Mouse (Mus musculus) limb, embryonic 15.5 days (tissue): ENCODE results near the gene Gm10663. TPM values are rescaled to one million over a fixed set of nuclear protein-coding genes. Genes with fewer than 3 reads are reported as not detected.

ENCODE experiments used
- ATAC-seq: fragments of 200-750 bp; cut with Nextera tagmentation; 2 replicates; pipeline ENCODE4 v1.8.0; 2017; ENCODE audit warnings: low read depth, moderate TSS enrichment; ENCODE audit not compliant: insufficient number of reproducible peaks, low FRiP score, low TSS enrichment
- H3K27ac ChIP-seq: fragments of 300-500 bp; sonication (generic); 2 replicates; pipeline ENCODE4 v1.5.1; 2015; ENCODE audit warnings: moderate library complexity, mild to moderate bottlenecking, inconsistent platforms
- H3K27me3 ChIP-seq: fragments of 300-500 bp; sonication (generic); 2 replicates; pipeline ENCODE4 v1.6.1; 2015; ENCODE audit warnings: inconsistent platforms
- H3K36me3 ChIP-seq: fragments of 300-500 bp; sonication (generic); 2 replicates; pipeline ENCODE4 v1.6.1; 2015; ENCODE audit warnings: inconsistent platforms
- H3K4me1 ChIP-seq: fragments of 300-500 bp; sonication (generic); 2 replicates; pipeline ENCODE4 v1.6.1; 2015; ENCODE audit warnings: inconsistent platforms
- H3K4me2 ChIP-seq: fragments of 300-500 bp; sonication (generic); 2 replicates; pipeline ENCODE4 v1.6.1; 2015; ENCODE audit warnings: mild to moderate bottlenecking, inconsistent platforms
- H3K4me3 ChIP-seq: fragments of 300-500 bp; sonication (generic); 2 replicates; pipeline ENCODE4 v1.5.1; 2015; ENCODE audit warnings: mild to moderate bottlenecking, inconsistent platforms
- H3K9ac ChIP-seq: fragments of 300-500 bp; sonication (generic); 2 replicates; pipeline ENCODE4 v1.6.1; 2015; ENCODE audit warnings: inconsistent platforms
- H3K9me3 ChIP-seq: fragments of 300-500 bp; sonication (generic); 2 replicates; pipeline ENCODE4 v1.6.1; 2016; ENCODE audit warnings: inconsistent platforms
- WGBS: fragments of 180-500 bp; shearing (Covaris S2); methylation state at CpG from one replicate; pipeline ENCODE4 v1.1.7; 2015; 5-methylcytosine and 5-hydroxymethylcytosine counted together
- polyA plus RNA-seq: library from polyadenylated mRNA; unstranded; fragments of >200 nt; fragmentation: Nextera tagmentation; extraction: Ambion mirVana; gene quantifications from 2 replicates; pipeline ENCODE4 v1.2.1, GENCODE M21; 2015

Gm10663 gene
- polyA plus RNA-seq, result not detected in 2 replicates

GRCm38 (mm10) chr8:65074733-65075132 is at the start of gene Gm10663:
Gene Gm10663, plus strand, starts transcription at chr8:65075033.
- WGBS, result 85% methylated on average over 2 of the region's 2 CpGs
- Histone ChIP-seq H3K27me3 (no peaks in the 10 kb centered on the region), H3K4me3 (no peak within 1 kb of the TSS), H3K4me1 (no peaks in the 10 kb centered on the region), H3K9me3 (no peaks in the 10 kb centered on the region), H3K4me2 (no peak within 1 kb of the TSS), H3K27ac (no peak within 1 kb of the TSS), H3K9ac (no peak within 1 kb of the TSS), H3K36me3 (no peaks in the 10 kb centered on the region)
- ATAC-seq, result no peak

- Histone ChIP-seq H3K36me3 (no peaks in the 10 kb centered on the region), H3K9me3 (no peaks in the 10 kb centered on the region), H3K4me3 (no peak overlapping the region), H3K4me2 (no peak overlapping the region), H3K9ac (no peak overlapping the region), H3K27ac (no peak overlapping the region), H3K27me3 (no peaks in the 10 kb centered on the region), H3K4me1 (0 out of 2 replicates have a peak, but pooled peaks cover 3% of the 10 kb centered on the region)
- ATAC-seq, result no peak
- 64% methylated on average over 12 of the region's 12 CpGs for WGBS
Observed at GRCm38 (mm10) chr8:65028959-65029686, 45.7 kb upstream of the Gm10663 start.

GRCm38 (mm10) chr8:65029776-65030175 is 45.1 kb upstream of the Gm10663 start:
- Histone ChIP-seq H3K36me3 (no peaks in the 10 kb centered on the region), H3K27ac (no peak overlapping the region), H3K4me2 (no peak overlapping the region), H3K9me3 (no peaks in the 10 kb centered on the region), H3K4me1 (0 out of 2 replicates have a peak, but pooled peaks cover 3% of the 10 kb centered on the region), H3K27me3 (no peaks in the 10 kb centered on the region), H3K9ac (no peak overlapping the region), H3K4me3 (no peak overlapping the region)
- WGBS, result 49% methylated on average over 4 of the region's 4 CpGs
- no peak for ATAC-seq

- H3K4me2 ChIP-seq, result no peak overlapping the region
- H3K27ac ChIP-seq, result no peak overlapping the region
- H3K9me3 ChIP-seq, result no peaks in the 10 kb centered on the region
- H3K4me3 ChIP-seq, result no peak overlapping the region
- H3K36me3 ChIP-seq, result no peaks in the 10 kb centered on the region
- 44% methylated on average over 4 of the region's 4 CpGs for WGBS
- ATAC-seq, result no peak
- H3K27me3 ChIP-seq, result no peaks in the 10 kb centered on the region
- no peak overlapping the region for H3K9ac ChIP-seq
- peaks cover 5% of the 10 kb centered on the region; the same call in 1 of the 2 replicates for H3K4me1 ChIP-seq
Observed at GRCm38 (mm10) chr8:65030735-65031485, 43.9 kb upstream of the Gm10663 start.

- Histone ChIP-seq H3K27me3 (no peaks in the 10 kb centered on the region), H3K9ac (no peak overlapping the region), H3K4me1 (peaks cover 8% of the 10 kb centered on the region; the same call in 1 of the 2 replicates), H3K36me3 (no peaks in the 10 kb centered on the region), H3K4me3 (no peak overlapping the region), H3K27ac (no peak overlapping the region), H3K4me2 (no peak overlapping the region), H3K9me3 (no peaks in the 10 kb centered on the region)
- ATAC-seq, result no peak
- 100% methylated on average over 1 of the region's 1 CpGs for WGBS
Observed at GRCm38 (mm10) chr8:65032107-65032506, 42.7 kb upstream of the Gm10663 start.

- no peak overlapping the region for H3K4me2 ChIP-seq
- H3K4me1 ChIP-seq, result peaks cover 15% of the 10 kb centered on the region
- no peaks in the 10 kb centered on the region for H3K9me3 ChIP-seq
- WGBS, result 85% methylated on average over 13 of the region's 13 CpGs
- no peak for ATAC-seq
- H3K4me3 ChIP-seq, result no peak overlapping the region
- no peak overlapping the region for H3K27ac ChIP-seq
- no peaks in the 10 kb centered on the region for H3K27me3 ChIP-seq
- H3K36me3 ChIP-seq, result no peaks in the 10 kb centered on the region
- no peak overlapping the region for H3K9ac ChIP-seq
Observed at GRCm38 (mm10) chr8:65033056-65033455, 41.8 kb upstream of the Gm10663 start.

GRCm38 (mm10) chr8:65034136-65034535 is 40.7 kb upstream of the Gm10663 start:
- H3K4me2 ChIP-seq, result no peak overlapping the region
- ATAC-seq, result no peak
- no peaks in the 10 kb centered on the region for H3K27me3 ChIP-seq
- no peak overlapping the region for H3K9ac ChIP-seq
- 36% methylated on average over 2 of the region's 2 CpGs for WGBS
- no peak overlapping the region for H3K4me3 ChIP-seq
- no peaks in the 10 kb centered on the region for H3K9me3 ChIP-seq
- no peak overlapping the region for H3K27ac ChIP-seq
- H3K4me1 ChIP-seq, result peaks cover 15% of the 10 kb centered on the region
- H3K36me3 ChIP-seq, result no peaks in the 10 kb centered on the region

- peak within 1 kb of the TSS; percentile 33 for H3K4me3 ChIP-seq
- peak within 1 kb of the TSS; percentile 72; the same call in 1 of the 2 replicates for H3K27ac ChIP-seq
- peak; percentile 44; the same call in 1 of the 2 replicates for ATAC-seq
- no peaks in the 10 kb centered on the region for H3K9me3 ChIP-seq
- peak within 1 kb of the TSS; percentile 48 for H3K4me2 ChIP-seq
- no peak within 1 kb of the TSS for H3K9ac ChIP-seq
- H3K27me3 ChIP-seq, result no peaks in the 10 kb centered on the region
- no peaks in the 10 kb centered on the region for H3K36me3 ChIP-seq
- H3K4me1 ChIP-seq, result peaks cover 11% of the 10 kb centered on the region
- under 1% methylated on average over 8 of the region's 8 CpGs for WGBS
Observed at GRCm38 (mm10) chr8:65037117-65037533, 37.7 kb upstream of the Gm10663 start, which contains the start of gene Apela. Gene Apela, minus strand, starts transcription at chr8:65037336.

- Histone ChIP-seq H3K9ac (no peak overlapping the region), H3K4me3 (no peak overlapping the region), H3K27ac (no peak overlapping the region), H3K4me2 (no peak overlapping the region), H3K4me1 (no peaks in the 10 kb centered on the region), H3K27me3 (no peaks in the 10 kb centered on the region), H3K36me3 (no peaks in the 10 kb centered on the region), H3K9me3 (no peaks in the 10 kb centered on the region)
- 59% methylated on average over 5 of the region's 5 CpGs for WGBS
- no peak for ATAC-seq
Observed at GRCm38 (mm10) chr8:65046565-65046964, 28.3 kb upstream of the Gm10663 start.

GRCm38 (mm10) chr8:65047193-65047592 is 27.6 kb upstream of the Gm10663 start:
- 86% methylated on average over 4 of the region's 4 CpGs for WGBS
- Histone ChIP-seq H3K27ac (no peak overlapping the region), H3K9me3 (no peaks in the 10 kb centered on the region), H3K4me1 (no peaks in the 10 kb centered on the region), H3K9ac (no peak overlapping the region), H3K4me2 (no peak overlapping the region), H3K36me3 (no peaks in the 10 kb centered on the region), H3K27me3 (no peaks in the 10 kb centered on the region), H3K4me3 (no peak overlapping the region)
- ATAC-seq, result no peak

- WGBS, result 91% methylated on average over 4 of the region's 4 CpGs
- ATAC-seq, result no peak
- Histone ChIP-seq H3K4me3 (no peak overlapping the region), H3K27ac (no peak overlapping the region), H3K9me3 (no peaks in the 10 kb centered on the region), H3K27me3 (no peaks in the 10 kb centered on the region), H3K4me2 (no peak overlapping the region), H3K36me3 (no peaks in the 10 kb centered on the region), H3K4me1 (no peaks in the 10 kb centered on the region), H3K9ac (no peak overlapping the region)
Observed at GRCm38 (mm10) chr8:65047801-65048200, 27.0 kb upstream of the Gm10663 start.

- Histone ChIP-seq H3K27me3 (no peaks in the 10 kb centered on the region), H3K36me3 (no peaks in the 10 kb centered on the region), H3K4me2 (no peak overlapping the region), H3K27ac (no peak overlapping the region), H3K4me1 (peaks cover 5% of the 10 kb centered on the region; the same call in 1 of the 2 replicates), H3K9me3 (no peaks in the 10 kb centered on the region), H3K4me3 (no peak overlapping the region), H3K9ac (no peak overlapping the region)
- WGBS, result 62% methylated on average over 3 of the region's 3 CpGs
- ATAC-seq, result no peak
Observed at GRCm38 (mm10) chr8:65053554-65053953, 21.3 kb upstream of the Gm10663 start.
